Mouse (Mus musculus) liver, adult 2 months (tissue): ENCODE results near the gene Chaf1a.
A peak's percentile ranks its signal among the peaks of the same experiment; 100 is the strongest.

ENCODE experiments used
- CTCF ChIP-seq: fragments of 200-500 bp; IDR thresholded peaks from 2 replicates; pipeline ENCODE4 v1.5.1; 2011; ENCODE audit warnings: low read depth, low read length, control low read depth
- POLR2A ChIP-seq: fragments of 200-500 bp; IDR thresholded peaks from 2 replicates; pipeline ENCODE4 v1.6.1; 2011; ENCODE audit warnings: low read length, control low read depth; ENCODE audit not compliant: insufficient read depth; ENCODE audit errors: extremely low read depth

DNA sequence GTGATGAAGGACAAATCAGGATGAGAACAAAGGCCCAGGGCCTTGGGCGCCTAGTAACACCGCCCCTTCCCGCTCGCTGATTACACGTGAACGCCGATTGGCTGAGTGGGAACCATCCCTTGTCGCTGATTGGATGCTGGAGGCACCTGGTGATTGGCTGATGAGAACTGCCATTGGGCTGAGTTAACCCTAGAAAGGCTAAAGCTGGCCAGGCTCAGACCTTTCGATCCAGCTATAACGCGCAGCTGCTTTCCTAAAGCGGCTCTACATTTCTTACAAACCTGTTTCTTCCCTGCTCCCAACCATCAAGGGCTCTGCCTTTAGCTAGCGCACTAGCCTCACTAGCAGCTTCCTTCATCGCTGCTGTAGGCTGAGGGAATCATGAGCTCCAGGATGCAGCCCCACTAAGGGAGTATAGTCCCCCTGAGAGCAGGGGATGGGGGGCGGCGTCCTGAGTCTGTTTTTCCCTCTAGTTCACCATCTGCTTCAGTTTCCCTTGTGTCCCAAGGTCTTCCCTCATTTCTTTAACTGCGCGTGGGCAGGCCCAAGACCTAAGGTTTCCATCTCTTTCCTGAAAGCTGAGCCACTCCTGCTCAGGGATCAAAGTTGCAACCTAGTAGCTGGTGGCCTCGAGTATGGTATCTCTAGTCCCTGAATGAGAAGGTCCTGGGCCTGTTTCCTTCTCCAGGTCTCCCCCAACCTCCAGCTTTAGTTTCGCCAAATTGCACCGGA, 31.7 kb upstream of the Chaf1a start:
- TF ChIP-seq CTCF (no peak), POLR2A (0 out of 2 replicates have a peak, but pooled peaks have one; percentile 45)
